Comparison of ENCODE assay signal across 20 mouse cellular contexts in genomic region chr7:97838574-97838973, GRCm38 (mm10).
"Had no signal": no experiment of that assay in that cellular context is flagged by ENCODE, and none has a peak within 500 bp of the region (broad histone marks: within the 10 kb centered on the region; RNA-seq: fewer than 3 reads in every experiment).

No protein-coding gene starts in this region.

- DNase-seq: lung, adult 18-20 months; lung, embryonic 14.5 days; lung, postnatal 10 days; lung, postnatal 4 days; midbrain, embryonic 14.5 days; retina, postnatal 1 day; right cerebral cortex, adult 18-20 months; right cerebral cortex, postnatal 25 days; right cerebral cortex, postnatal 4 days; thymus, adult 2 months; thymus, postnatal 25 days; thymus, postnatal 4 days had no signal

- H3K9me3 ChIP-seq: midbrain, embryonic 10.5 days; midbrain, embryonic 12.5 days; neural tube, embryonic 13.5 days; neural tube, embryonic 15.5 days; stomach, embryonic 15.5 days had no signal

- H3K27ac ChIP-seq: midbrain, embryonic 10.5 days; midbrain, embryonic 12.5 days; neural tube, embryonic 13.5 days; neural tube, embryonic 15.5 days; stomach, embryonic 15.5 days; stomach, postnatal 0 days had no signal

- H3K36me3 ChIP-seq: midbrain, embryonic 10.5 days; midbrain, embryonic 12.5 days; neural tube, embryonic 13.5 days; neural tube, embryonic 15.5 days; stomach, embryonic 15.5 days had no signal

- H3K9ac ChIP-seq: lung, embryonic 14.5 days; midbrain, embryonic 12.5 days; neural tube, embryonic 13.5 days; neural tube, embryonic 15.5 days; stomach, embryonic 15.5 days had no signal

- H3K27me3 ChIP-seq: midbrain, embryonic 12.5 days; neural tube, embryonic 13.5 days; neural tube, embryonic 15.5 days; stomach, embryonic 15.5 days had no signal

- H3K4me2 ChIP-seq: lung, embryonic 14.5 days; midbrain, embryonic 12.5 days; neural tube, embryonic 13.5 days; neural tube, embryonic 15.5 days; stomach, embryonic 15.5 days had no signal

- ATAC-seq: midbrain, embryonic 16.5 days had no signal

- H3K4me3 ChIP-seq: midbrain, embryonic 10.5 days; midbrain, embryonic 12.5 days; myocyte; neural tube, embryonic 13.5 days; neural tube, embryonic 15.5 days; stomach, embryonic 15.5 days had no signal
